Mouse (Mus musculus) megakaryocyte, embryonic 14.5 days (primary cell): ENCODE data around the gene B4galnt4.

Experiments used
- FLI1 ChIP-seq: IDR thresholded peaks from 2 replicates; pipeline ENCODE4 v1.6.1; 2012; ENCODE audit warnings: low read length, inconsistent platforms, mixed read lengths
- GATA1 ChIP-seq: IDR thresholded peaks from 3 replicates; pipeline ENCODE4 v1.6.1; 2012; ENCODE audit warnings: mixed read lengths, low read length, inconsistent platforms, borderline replicate concordance

DNA sequence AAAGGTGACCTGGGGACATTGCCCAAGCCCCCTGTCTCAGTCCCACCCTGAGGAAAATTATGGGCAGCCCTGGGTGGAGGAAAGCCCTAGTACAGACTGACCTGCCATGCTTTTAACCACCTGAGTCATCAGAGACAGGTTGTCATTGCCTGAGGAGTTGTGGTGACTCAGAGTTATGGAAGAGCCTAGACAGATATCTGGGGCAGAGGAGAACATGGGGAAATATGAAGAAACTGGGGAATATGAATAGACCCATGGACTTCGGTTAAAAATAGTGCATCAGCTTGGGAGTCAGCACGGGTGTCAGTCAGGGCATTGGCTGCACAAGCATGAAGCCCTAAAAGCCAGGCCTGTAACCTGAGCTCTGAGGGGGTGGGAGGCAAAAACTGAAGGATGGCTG, 11.6 kb upstream of the B4galnt4 start:
- TF ChIP-seq FLI1: no peak
- TF ChIP-seq GATA1: no peak
